Mouse (Mus musculus) megakaryocyte, embryonic 14.5 days (primary cell): Measurements from ENCODE around the gene Ndufv3.

ENCODE experiments used
- FLI1 ChIP-seq: IDR thresholded peaks from 2 replicates; pipeline ENCODE4 v1.6.1; 2012; ENCODE audit warnings: low read length, inconsistent platforms, mixed read lengths
- GATA1 ChIP-seq: IDR thresholded peaks from 3 replicates; pipeline ENCODE4 v1.6.1; 2012; ENCODE audit warnings: mixed read lengths, low read length, inconsistent platforms, borderline replicate concordance

DNA sequence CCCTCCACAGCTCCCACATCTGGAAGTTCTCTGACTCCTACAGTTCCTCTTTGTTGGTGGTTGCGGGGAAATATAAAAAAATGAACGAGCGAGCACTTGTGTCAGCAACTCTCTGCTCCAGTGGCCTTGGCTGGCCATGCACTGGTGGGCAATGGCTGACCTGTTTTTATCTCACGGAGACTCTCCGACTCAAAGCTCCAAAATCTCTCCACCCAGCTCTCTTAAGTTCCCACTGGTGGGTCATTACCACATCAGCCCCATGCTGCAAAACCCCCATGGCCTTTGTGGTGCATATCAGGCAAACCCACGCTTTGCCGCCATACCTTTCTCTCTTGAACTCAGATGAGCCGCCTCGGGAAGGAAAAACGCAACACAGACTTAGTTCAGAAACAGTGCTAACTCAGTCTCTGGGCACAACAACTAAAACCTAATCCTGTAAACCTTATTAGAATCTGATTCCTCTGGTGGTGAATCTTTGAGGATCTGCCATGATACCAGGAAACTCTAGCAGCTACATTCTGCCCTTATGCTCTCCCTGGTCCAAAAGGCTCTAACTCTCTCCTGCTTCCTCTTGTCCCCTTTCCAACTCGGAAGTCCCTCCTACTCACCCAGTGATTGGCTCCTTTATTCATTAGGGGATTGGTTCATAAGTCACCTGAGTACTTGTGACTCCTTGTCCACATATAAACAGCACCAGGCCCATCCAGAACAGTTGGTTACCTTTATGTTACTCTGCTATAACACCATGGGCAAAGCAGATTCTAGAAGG, 39.3 kb downstream of the Ndufv3 start:
- no peak for TF ChIP-seq GATA1
- no peak for TF ChIP-seq FLI1
